Mouse (Mus musculus) heart, postnatal 0 days (tissue): Measurements from ENCODE around the gene Tsg101. TPM values are rescaled to one million over a fixed set of nuclear protein-coding genes. Genes with fewer than 3 reads are reported as not detected.
"Not testable (repeated sequence)": the region's sequence is repeated elsewhere in the genome, so short reads cannot be mapped to it uniquely, and the experiment has no call there.

ENCODE experiments used
- ATAC-seq: fragments of 200-750 bp; cut with Nextera tagmentation; 2 replicates; pipeline ENCODE4 v1.8.0; 2017; ENCODE audit warnings: low read depth, moderate number of reproducible peaks, moderate library complexity; ENCODE audit not compliant: insufficient read depth
- DNase-seq: peaks from one replicate; pipeline ENCODE4 v3.0.0-alpha.2; 2016; ENCODE audit warnings: low spot score
- H3K27ac ChIP-seq: fragments of 300-500 bp; sonication (generic); 2 replicates; pipeline ENCODE4 v1.5.1; 2014; ENCODE audit warnings: low read depth, mild to moderate bottlenecking
- H3K27me3 ChIP-seq: fragments of 300-500 bp; sonication (generic); 2 replicates; pipeline ENCODE4 v1.6.1; 2014; ENCODE audit warnings: low read length, mixed read lengths; ENCODE audit not compliant: control insufficient read depth, insufficient read depth
- H3K36me3 ChIP-seq: fragments of 300-500 bp; sonication (generic); replicated peaks from 2 replicates; pipeline ENCODE4 v1.6.1; 2014; ENCODE audit warnings: low read length, mixed read lengths; ENCODE audit not compliant: control insufficient read depth, insufficient read depth
- H3K4me1 ChIP-seq: fragments of 300-500 bp; sonication (generic); 2 replicates; pipeline ENCODE4 v1.6.1; 2014; ENCODE audit warnings: antibody characterized with exemption; ENCODE audit not compliant: control insufficient read depth, insufficient read depth
- H3K4me2 ChIP-seq: fragments of 300-500 bp; sonication (generic); 2 replicates; pipeline ENCODE4 v1.6.1; 2014; ENCODE audit warnings: low read depth, mild to moderate bottlenecking, low read length, moderate library complexity
- H3K4me3 ChIP-seq: fragments of 300-500 bp; sonication (generic); 2 replicates; pipeline ENCODE4 v1.5.1; 2014; ENCODE audit warnings: low read depth, low read length
- H3K9ac ChIP-seq: fragments of 300-500 bp; sonication (generic); replicated peaks from 2 replicates; pipeline ENCODE4 v1.6.1; 2014; ENCODE audit warnings: low read depth, low read length, mixed read lengths
- H3K9me3 ChIP-seq: fragments of 300-500 bp; sonication (generic); replicated peaks from 2 replicates; pipeline ENCODE4 v1.6.1; 2016; ENCODE audit warnings: low read length; ENCODE audit not compliant: control insufficient read depth
- CTCF ChIP-seq: IDR thresholded peaks from 2 replicates; pipeline ENCODE4 v1.5.1; 2016; ENCODE audit warnings: antibody characterized with exemption, control low read depth, low read depth
- EP300 ChIP-seq: IDR thresholded peaks from 2 replicates; pipeline ENCODE4 v1.6.1; 2016; ENCODE audit warnings: antibody characterized with exemption, low read depth
- WGBS: fragments of 180-500 bp; shearing (Covaris S2); extraction: QIAGEN DNeasy Blood & Tissue Kit; methylation state at CpG from one replicate; pipeline ENCODE4 v1.1.7; 2014; 5-methylcytosine and 5-hydroxymethylcytosine counted together
- polyA plus RNA-seq: library from polyadenylated mRNA; unstranded; fragments of >200 nt; fragmentation: Nextera tagmentation; extraction: Ambion mirVana; gene quantifications from 2 replicates; pipeline ENCODE4 v1.2.1, GENCODE M21; 2015
- total RNA-seq: library from RNA; depleted of rRNA; stranded (reverse); fragments of >200 nt; gene quantifications from 2 replicates; pipeline ENCODE4 v1.2.3, GENCODE M21; 2014; ENCODE audit warnings: low replicate concordance

The Tsg101 gene
- total and polyA plus RNA-seq, 2 experiments from 2014 or later = 116 to 164 TPM

GRCm38 (mm10) chr7:46895511-46895910, 24.3 kb downstream of the Tsg101 start:
- no peak for TF ChIP-seq EP300
- no peak for TF ChIP-seq CTCF
- no peak overlapping the region for H3K4me2 ChIP-seq
- ATAC-seq = no peak
- H3K4me1 ChIP-seq = no peaks in the 10 kb centered on the region
- no peak overlapping the region for H3K4me3 ChIP-seq
- no peak overlapping the region for H3K27ac ChIP-seq
- H3K9ac ChIP-seq = no peak overlapping the region
- no peaks in the 10 kb centered on the region for H3K27me3 ChIP-seq
- H3K9me3 ChIP-seq = no peaks in the 10 kb centered on the region
- no peak for DNase-seq
- WGBS = 88% methylated on average over 3 of the region's 3 CpGs
- H3K36me3 ChIP-seq = peaks cover 75% of the 10 kb centered on the region

GRCm38 (mm10) chr7:46883304-46883703, 36.5 kb downstream of the Tsg101 start:
- no peak overlapping the region for H3K27ac ChIP-seq
- no peak overlapping the region for H3K4me3 ChIP-seq
- H3K36me3 ChIP-seq = peaks cover 31% of the 10 kb centered on the region
- DNase-seq = no peak
- ATAC-seq = no peak
- no peaks in the 10 kb centered on the region for H3K4me1 ChIP-seq
- H3K9ac ChIP-seq = no peak overlapping the region
- no peak for TF ChIP-seq CTCF
- TF ChIP-seq EP300 = no peak
- H3K9me3 ChIP-seq = no peaks in the 10 kb centered on the region
- no peaks in the 10 kb centered on the region for H3K27me3 ChIP-seq
- 72% methylated on average over 3 of the region's 3 CpGs for WGBS
- H3K4me2 ChIP-seq = no peak overlapping the region

- not testable (repeated sequence) for H3K9ac ChIP-seq, H3K4me2 ChIP-seq, H3K4me3 ChIP-seq
Observed at GRCm38 (mm10) chr7:46881941-46882340, 37.8 kb downstream of the Tsg101 start.

DNA sequence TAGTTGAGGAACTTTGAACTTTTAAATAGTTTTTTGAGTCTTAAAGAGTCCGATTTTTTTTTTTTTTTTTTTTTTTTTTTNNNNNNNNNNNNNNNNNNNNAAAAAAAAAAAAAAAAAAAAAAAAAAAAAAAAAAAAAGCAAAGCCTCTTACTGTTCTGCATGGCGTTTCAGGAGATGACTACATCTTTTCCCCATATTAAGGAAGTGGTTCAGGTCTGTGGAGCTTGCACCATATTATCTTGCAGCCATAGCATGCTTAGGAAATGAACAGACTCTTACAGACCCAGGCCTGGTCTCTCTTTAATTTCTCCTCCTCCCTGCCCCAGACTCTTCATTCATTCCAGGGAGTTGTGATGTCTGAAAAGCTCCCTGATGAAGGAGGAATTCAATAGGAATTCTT, 38.8 kb downstream of the Tsg101 start:
- no peak for DNase-seq
- H3K9ac ChIP-seq = no peak overlapping the region
- no peak overlapping the region for H3K4me2 ChIP-seq
- no peak overlapping the region for H3K27ac ChIP-seq
- ATAC-seq = no peak
- no peaks in the 10 kb centered on the region for H3K27me3 ChIP-seq
- no peak for TF ChIP-seq CTCF
- no peak for TF ChIP-seq EP300
- whole genome bisulfite sequencing = 77% methylated on average over 2 of the region's 2 CpGs
- H3K4me3 ChIP-seq = no peak overlapping the region
- no peaks in the 10 kb centered on the region for H3K4me1 ChIP-seq
- H3K9me3 ChIP-seq = no peaks in the 10 kb centered on the region
- H3K36me3 ChIP-seq = 0 out of 2 replicates have a peak, but pooled peaks cover 8% of the 10 kb centered on the region

More at GRCm38 (mm10) chr7:46881941-46882340, 37.8 kb downstream of the Tsg101 start:
- H3K36me3 ChIP-seq = peaks cover 18% of the 10 kb centered on the region; the same call in 1 of the 2 replicates
- not testable (repeated sequence) for H3K9me3 ChIP-seq, DNase-seq, H3K27me3 ChIP-seq, H3K4me1 ChIP-seq, ATAC-seq, H3K27ac ChIP-seq
- 80% methylated on average over 6 of the region's 8 CpGs for WGBS

DNA sequence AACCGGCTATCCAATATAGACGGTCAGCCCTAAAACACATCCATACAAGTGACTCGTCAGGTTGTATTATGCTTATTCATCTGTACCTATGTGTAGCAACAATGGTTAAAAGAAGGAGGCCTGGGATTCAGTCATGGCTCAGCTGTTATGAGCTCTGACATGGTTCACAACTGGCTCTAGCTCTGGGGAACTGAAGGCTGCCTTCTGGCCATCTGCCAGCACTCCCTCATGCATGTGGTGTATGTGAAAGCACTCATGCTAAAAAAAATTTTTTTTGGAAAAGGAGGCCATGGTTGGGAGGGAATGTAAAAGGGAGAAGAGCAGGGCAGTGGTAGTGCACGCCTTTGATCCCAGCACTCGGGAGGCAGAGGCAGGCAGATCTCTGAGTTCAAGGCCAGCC, 39.9 kb downstream of the Tsg101 start:
- H3K4me3 ChIP-seq = no peak overlapping the region
- DNase-seq (no peak), ATAC-seq (no peak)
- H3K27ac ChIP-seq = no peak overlapping the region
- H3K9ac ChIP-seq = no peak overlapping the region
- 89% methylated on average over 5 of the region's 5 CpGs for WGBS
- H3K4me2 ChIP-seq = no peak overlapping the region
- H3K27me3 ChIP-seq = no peaks in the 10 kb centered on the region
- TF ChIP-seq EP300 = no peak
- TF ChIP-seq CTCF = no peak
- 0 out of 2 replicates have a peak, but pooled peaks cover 2% of the 10 kb centered on the region for H3K36me3 ChIP-seq
- no peaks in the 10 kb centered on the region for H3K9me3 ChIP-seq
- H3K4me1 ChIP-seq = no peaks in the 10 kb centered on the region

GRCm38 (mm10) chr7:46877255-46877654, 42.5 kb downstream of the Tsg101 start:
- Histone ChIP-seq H3K4me1 (no peaks in the 10 kb centered on the region), H3K4me2 (no peak overlapping the region), H3K9ac (no peak overlapping the region), H3K4me3 (no peak overlapping the region), H3K27me3 (no peaks in the 10 kb centered on the region), H3K36me3 (no peaks in the 10 kb centered on the region), H3K27ac (no peak overlapping the region), H3K9me3 (no peaks in the 10 kb centered on the region)
- DNase-seq = no peak
- no peak for TF ChIP-seq CTCF
- TF ChIP-seq EP300 = no peak
- ATAC-seq = no peak
- 63% methylated on average over 6 of the region's 6 CpGs for WGBS
